Mouse (Mus musculus) heart, embryonic 14.5 days (tissue): ENCODE measurements around the gene Tmem8b. TPM values are rescaled to one million over a fixed set of nuclear protein-coding genes. Genes with fewer than 3 reads are reported as not detected.

Experiments used
- ATAC-seq: fragments of 200-750 bp; cut with Nextera tagmentation; 2 replicates; pipeline ENCODE4 v1.8.0; 2017; ENCODE audit warnings: low read depth, moderate TSS enrichment; ENCODE audit not compliant: insufficient number of reproducible peaks, insufficient read depth, low FRiP score
- H3K27ac ChIP-seq, 2 experiments: fragments of 200-500 bp in 1 of 2; fragments of 300-500 bp in 1 of 2; sonication (generic) in 1 of 2; replicated peaks in 1 of 2; 2 replicates each; pipeline ENCODE4 v1.5.1; 2012 to 2014; ENCODE audit warnings: low read depth in 2 of 2, low read length in 2 of 2, control low read depth in 1 of 2, mild to moderate bottlenecking in 1 of 2, mixed read lengths in 1 of 2; ENCODE audit not compliant: control insufficient read depth in 1 of 2, insufficient read depth in 1 of 2
- H3K27me3 ChIP-seq: fragments of 300-500 bp; sonication (generic); 2 replicates; pipeline ENCODE4 v1.6.1; 2014; ENCODE audit warnings: mild to moderate bottlenecking, low read length, control low read depth; ENCODE audit not compliant: control insufficient read depth, insufficient read depth
- H3K36me3 ChIP-seq: fragments of 300-500 bp; sonication (generic); 2 replicates; pipeline ENCODE4 v1.6.1; 2014; ENCODE audit warnings: mild to moderate bottlenecking, control low read depth, low read length, mixed read lengths; ENCODE audit not compliant: control insufficient read depth, insufficient read depth
- H3K4me1 ChIP-seq, 2 experiments: fragments of 200-500 bp in 1 of 2; fragments of 300-500 bp in 1 of 2; sonication (generic) in 1 of 2; 2 replicates each; pipeline ENCODE4 v1.6.1; 2012 to 2014; ENCODE audit warnings: low read length in 2 of 2, control low read depth in 1 of 2, mixed read lengths in 1 of 2; ENCODE audit not compliant: control insufficient read depth in 2 of 2, insufficient read depth in 2 of 2
- H3K4me2 ChIP-seq: fragments of 300-500 bp; sonication (generic); 2 replicates; pipeline ENCODE4 v1.6.1; 2014; ENCODE audit warnings: mild to moderate bottlenecking, low read length
- H3K4me3 ChIP-seq, 2 experiments: fragments of 200-500 bp in 1 of 2; fragments of 300-500 bp in 1 of 2; sonication (generic) in 1 of 2; 2 replicates each; pipeline ENCODE4 v1.5.1; 2012 to 2014; ENCODE audit warnings: low read length in 2 of 2, mild to moderate bottlenecking in 2 of 2, control low read depth in 1 of 2, low read depth in 1 of 2, moderate library complexity in 1 of 2; ENCODE audit not compliant: control insufficient read depth in 1 of 2, insufficient read depth in 1 of 2
- H3K9ac ChIP-seq: fragments of 300-500 bp; sonication (generic); 2 replicates; pipeline ENCODE4 v1.6.1; 2014; ENCODE audit warnings: mild to moderate bottlenecking, low read length
- H3K9me3 ChIP-seq: fragments of 300-500 bp; sonication (generic); 2 replicates; pipeline ENCODE4 v1.6.1; 2016; ENCODE audit warnings: low read length, control low read depth; ENCODE audit not compliant: control insufficient read depth
- WGBS: fragments of 180-500 bp; shearing (Covaris S2); extraction: QIAGEN DNeasy Blood & Tissue Kit; methylation state at CpG from one replicate; pipeline ENCODE4 v1.1.7; 2014; 5-methylcytosine and 5-hydroxymethylcytosine counted together
- polyA plus RNA-seq: library from polyadenylated mRNA; unstranded; fragments of >200 nt; fragmentation: Nextera tagmentation; extraction: Ambion mirVana; gene quantifications from 2 replicates; pipeline ENCODE4 v1.2.1, GENCODE M21; 2014

Tmem8b gene
- polyA plus RNA-seq, 1 experiment from 2014 or later, result 4.5 TPM

GRCm38 (mm10) chr4:43631956-43632920 lies 36.5 kb upstream of the Tmem8b start:
- Histone ChIP-seq H3K4me2 (peak overlapping the region; percentile 88), H3K4me1 (peaks cover 25 to 33% of the 10 kb centered on the region in 2 experiments), H3K9me3 (no peaks in the 10 kb centered on the region), H3K27me3 (no peaks in the 10 kb centered on the region), H3K4me3 (peak overlapping the region; percentile 63 to 68), H3K27ac (peak overlapping the region; percentile 53 to 80; a peak in 3 of 4 replicates), H3K36me3 (no peaks in the 10 kb centered on the region), H3K9ac (peak overlapping the region; percentile 94)
- 44% methylated on average over 42 of the region's 42 CpGs for WGBS
- no peak for ATAC-seq

- H3K9ac ChIP-seq, result no peak overlapping the region
- no peaks in the 10 kb centered on the region for H3K9me3 ChIP-seq
- H3K27ac ChIP-seq, result no peak overlapping the region
- H3K4me1 ChIP-seq, result peaks cover 25 to 33% of the 10 kb centered on the region in 2 experiments
- H3K36me3 ChIP-seq, result no peaks in the 10 kb centered on the region
- no peak for ATAC-seq
- 92% methylated on average over 8 of the region's 8 CpGs for WGBS
- no peak overlapping the region for H3K4me3 ChIP-seq
- no peaks in the 10 kb centered on the region for H3K27me3 ChIP-seq
- H3K4me2 ChIP-seq, result 0 out of 2 replicates have a peak overlapping the region, but pooled peaks have one; percentile 1
Measured at GRCm38 (mm10) chr4:43633296-43633695, 35.5 kb upstream of the Tmem8b start.

GRCm38 (mm10) chr4:43633736-43634135 lies 35.0 kb upstream of the Tmem8b start:
- Histone ChIP-seq H3K27ac (no peak overlapping the region), H3K27me3 (no peaks in the 10 kb centered on the region), H3K9me3 (no peaks in the 10 kb centered on the region), H3K9ac (no peak overlapping the region), H3K4me3 (no peak overlapping the region), H3K36me3 (no peaks in the 10 kb centered on the region), H3K4me2 (no peak overlapping the region), H3K4me1 (peaks cover 25 to 33% of the 10 kb centered on the region in 2 experiments)
- WGBS, result 91% methylated on average over 2 of the region's 2 CpGs
- ATAC-seq, result no peak

GRCm38 (mm10) chr4:43634621-43635374 lies 34.0 kb upstream of the Tmem8b start:
- WGBS, result 82% methylated on average over 7 of the region's 7 CpGs
- Histone ChIP-seq H3K9me3 (no peaks in the 10 kb centered on the region), H3K4me1 (peaks cover 25 to 33% of the 10 kb centered on the region in 2 experiments), H3K4me2 (no peak overlapping the region), H3K9ac (no peak overlapping the region), H3K4me3 (no peak overlapping the region), H3K27me3 (no peaks in the 10 kb centered on the region), H3K36me3 (no peaks in the 10 kb centered on the region), H3K27ac (no peak overlapping the region)
- no peak for ATAC-seq

GRCm38 (mm10) chr4:43636751-43637150 lies 32.0 kb upstream of the Tmem8b start:
- WGBS, result 68% methylated on average over 6 of the region's 6 CpGs

GRCm38 (mm10) chr4:43640076-43640475 lies 28.7 kb upstream of the Tmem8b start:
- ATAC-seq, result no peak
- Histone ChIP-seq H3K27me3 (no peaks in the 10 kb centered on the region), H3K9ac (no peak overlapping the region), H3K27ac (no peak overlapping the region), H3K4me2 (no peak overlapping the region), H3K4me3 (no peak overlapping the region), H3K4me1 (peaks cover 3 to 8% of the 10 kb centered on the region in 2 experiments; a peak in 3 of 4 replicates), H3K9me3 (no peaks in the 10 kb centered on the region), H3K36me3 (peaks cover 26% of the 10 kb centered on the region)
- WGBS, result 70% methylated on average over 9 of the region's 9 CpGs

More at GRCm38 (mm10) chr4:43636751-43637150, 32.0 kb upstream of the Tmem8b start:
- Histone ChIP-seq H3K9me3 (no peaks in the 10 kb centered on the region), H3K36me3 (0 out of 2 replicates have a peak, but pooled peaks cover 6% of the 10 kb centered on the region), H3K4me1 (peaks cover 19 to 22% of the 10 kb centered on the region in 2 experiments), H3K27ac (no peak overlapping the region), H3K4me3 (no peak overlapping the region), H3K27me3 (no peaks in the 10 kb centered on the region), H3K9ac (no peak overlapping the region), H3K4me2 (no peak overlapping the region)
- ATAC-seq, result no peak

GRCm38 (mm10) chr4:43640491-43640890 lies 28.3 kb upstream of the Tmem8b start:
- H3K27me3 ChIP-seq, result no peaks in the 10 kb centered on the region
- no peak overlapping the region for H3K4me3 ChIP-seq
- no peak for ATAC-seq
- H3K4me2 ChIP-seq, result no peak overlapping the region
- H3K4me1 ChIP-seq, result peaks cover 2 to 3% of the 10 kb centered on the region in 2 experiments; a peak in 3 of 4 replicates
- no peak overlapping the region for H3K9ac ChIP-seq
- no peak overlapping the region for H3K27ac ChIP-seq
- peaks cover 27% of the 10 kb centered on the region for H3K36me3 ChIP-seq
- WGBS, result 69% methylated on average over 6 of the region's 6 CpGs
- H3K9me3 ChIP-seq, result no peaks in the 10 kb centered on the region
